Mouse (Mus musculus) layer of hippocampus, adult 9-11 months (tissue): ENCODE results near the gene Mylk3.

Source experiments
- DNase-seq: peaks from one replicate; pipeline ENCODE4 v3.0.0; 2022

The Mylk3 gene

GRCm38 (mm10) chr8:85386205-85386604 is at the start of gene Mylk3:
Mylk3 (minus strand) TSS chr8:85386345.
- DNase-seq, result no peak

GRCm38 (mm10) chr8:85435736-85436135 is 49.6 kb upstream of the Mylk3 start:
- no peak for DNase-seq

GRCm38 (mm10) chr8:85434817-85435216 is 48.7 kb upstream of the Mylk3 start:
- no peak for DNase-seq

GRCm38 (mm10) chr8:85433017-85433393 is 46.9 kb upstream of the Mylk3 start:
- no peak for DNase-seq

GRCm38 (mm10) chr8:85432168-85433016 is 46.2 kb upstream of the Mylk3 start, which contains the start of gene 4921524J17Rik:
4921524J17Rik (minus strand) TSS chr8:85432833.
- DNase-seq, result peak; percentile 98

- DNase-seq, result no peak
Measured at GRCm38 (mm10) chr8:85431281-85432167, 45.4 kb upstream of the Mylk3 start.

- DNase-seq, result no peak
Measured at GRCm38 (mm10) chr8:85430801-85431200, 44.7 kb upstream of the Mylk3 start.

GRCm38 (mm10) chr8:85429219-85429618 is 43.1 kb upstream of the Mylk3 start:
- DNase-seq, result no peak

GRCm38 (mm10) chr8:85427026-85427425 is 40.9 kb upstream of the Mylk3 start:
- DNase-seq, result no peak

GRCm38 (mm10) chr8:85421329-85421728 is 35.2 kb upstream of the Mylk3 start:
- DNase-seq, result no peak

- no peak for DNase-seq
Measured at GRCm38 (mm10) chr8:85408526-85408925, 22.4 kb upstream of the Mylk3 start.

GRCm38 (mm10) chr8:85408053-85408505 is 21.9 kb upstream of the Mylk3 start:
- peak; percentile 36 for DNase-seq

GRCm38 (mm10) chr8:85405961-85406360 is 19.8 kb upstream of the Mylk3 start:
- no peak for DNase-seq

- DNase-seq, result no peak
Measured at GRCm38 (mm10) chr8:85405418-85405817, 19.3 kb upstream of the Mylk3 start.

GRCm38 (mm10) chr8:85398548-85398947 is 12.4 kb upstream of the Mylk3 start:
- DNase-seq, result no peak

GRCm38 (mm10) chr8:85397508-85397907 is 11.4 kb upstream of the Mylk3 start:
- no peak for DNase-seq

GRCm38 (mm10) chr8:85396432-85397079 is 10.4 kb upstream of the Mylk3 start:
- DNase-seq, result no peak

- no peak for DNase-seq
Measured at GRCm38 (mm10) chr8:85395681-85396431, 9.7 kb upstream of the Mylk3 start.

- DNase-seq, result no peak
Measured at GRCm38 (mm10) chr8:85395017-85395416, 8.9 kb upstream of the Mylk3 start.

GRCm38 (mm10) chr8:85393199-85393598 is 7.1 kb upstream of the Mylk3 start:
- no peak for DNase-seq

- DNase-seq, result no peak
Measured at GRCm38 (mm10) chr8:85391438-85391837, 5.3 kb upstream of the Mylk3 start.

- DNase-seq, result peak; percentile 34
Measured at GRCm38 (mm10) chr8:85381926-85382325, 4.2 kb downstream of the Mylk3 start.
